Mouse (Mus musculus): ENCODE results near the gene Fam83f. TPM values are rescaled to one million over a fixed set of nuclear protein-coding genes. Genes with fewer than 3 reads are reported as not detected.

The Fam83f gene
- polyA plus RNA-seq, 1 experiment from 2014 or later: 6.3 TPM

DNA sequence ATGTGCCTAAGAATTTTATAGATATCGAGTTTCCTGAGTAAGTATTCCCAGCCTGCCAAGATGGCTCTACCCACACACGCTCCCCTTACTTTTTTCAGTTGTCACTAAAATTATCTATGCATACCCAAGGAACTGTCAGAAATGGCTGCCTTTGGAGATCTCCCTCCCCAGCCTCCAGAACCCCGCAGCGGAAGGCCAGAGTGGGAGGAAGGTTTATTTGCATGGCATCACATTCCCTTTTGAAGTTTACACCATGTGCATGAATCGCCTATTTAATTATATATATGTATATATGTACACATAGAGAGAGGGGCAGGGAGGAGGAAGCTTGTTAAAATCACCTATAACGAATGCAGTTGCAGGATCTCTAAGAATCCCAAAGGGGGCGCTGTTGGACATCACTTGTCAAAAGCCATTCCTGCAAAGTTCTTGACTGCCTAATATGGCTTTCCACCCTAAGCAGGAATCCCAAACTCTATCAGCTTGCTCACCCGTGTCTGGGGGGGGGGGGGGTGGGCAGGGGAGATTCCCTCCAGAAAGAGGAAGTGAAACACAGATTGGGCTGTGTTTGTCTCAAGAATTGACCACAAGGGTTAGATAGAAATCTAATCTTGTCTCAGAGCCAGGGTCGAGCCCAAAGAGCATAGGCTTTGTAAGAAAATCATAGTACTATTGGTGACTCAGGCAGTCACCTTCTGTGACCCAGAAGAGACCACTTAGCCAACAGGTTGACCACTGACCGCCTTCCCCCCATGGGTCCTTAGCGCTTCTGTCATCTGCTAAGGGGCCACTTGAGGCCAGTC is 37.1 kb upstream of the Fam83f start:
- Histone ChIP-seq H3K4me2 (ENCODE audit: low read length) (no peak overlapping the region), H3K27me3 (replicated peaks; ENCODE audit: control insufficient read depth, insufficient read depth, low read length) (no peaks in the 10 kb centered on the region), H3K27ac (ENCODE audit: low read depth) (no peak overlapping the region), H3K9me3 (ENCODE audit: control insufficient read depth, low read length) (no peaks in the 10 kb centered on the region), H3K4me1 (replicated peaks; ENCODE audit: control insufficient read depth, insufficient read depth, low read length) (0 out of 2 replicates have a peak, but pooled peaks cover 4% of the 10 kb centered on the region), H3K4me3 (ENCODE audit: low read depth, low read length) (no peak overlapping the region), H3K9ac (ENCODE audit: low read length) (no peak overlapping the region), H3K36me3 (ENCODE audit: control insufficient read depth, insufficient read depth, low read length) (no peaks in the 10 kb centered on the region)
- ATAC-seq (replicated peaks; ENCODE audit: low FRiP score, low TSS enrichment, low read depth) (no peak), DNase-seq (ENCODE audit: low spot score) (no peak)
- WGBS: 54% methylated on average over 11 of the region's 11 CpGs

GRCm38 (mm10) chr15:80636757-80637372 is 34.8 kb upstream of the Fam83f start:
- no peaks in the 10 kb centered on the region for H3K9me3 ChIP-seq (ENCODE audit: control insufficient read depth, low read length)
- H3K4me1 ChIP-seq (replicated peaks; ENCODE audit: control insufficient read depth, insufficient read depth, low read length): peaks cover 7% of the 10 kb centered on the region
- no peaks in the 10 kb centered on the region for H3K36me3 ChIP-seq (ENCODE audit: control insufficient read depth, insufficient read depth, low read length)
- DNase-seq (ENCODE audit: low spot score) (no peak), ATAC-seq (replicated peaks; ENCODE audit: low FRiP score, low TSS enrichment, low read depth) (no peak)
- 58% methylated on average over 13 of the region's 13 CpGs for WGBS
- H3K9ac ChIP-seq (ENCODE audit: low read length): no peak overlapping the region
- H3K27me3 ChIP-seq (replicated peaks; ENCODE audit: control insufficient read depth, insufficient read depth, low read length): no peaks in the 10 kb centered on the region
- H3K27ac ChIP-seq (ENCODE audit: low read depth): no peak overlapping the region
- H3K4me3 ChIP-seq (ENCODE audit: low read depth, low read length): no peak overlapping the region
- no peak overlapping the region for H3K4me2 ChIP-seq (ENCODE audit: low read length)

DNA sequence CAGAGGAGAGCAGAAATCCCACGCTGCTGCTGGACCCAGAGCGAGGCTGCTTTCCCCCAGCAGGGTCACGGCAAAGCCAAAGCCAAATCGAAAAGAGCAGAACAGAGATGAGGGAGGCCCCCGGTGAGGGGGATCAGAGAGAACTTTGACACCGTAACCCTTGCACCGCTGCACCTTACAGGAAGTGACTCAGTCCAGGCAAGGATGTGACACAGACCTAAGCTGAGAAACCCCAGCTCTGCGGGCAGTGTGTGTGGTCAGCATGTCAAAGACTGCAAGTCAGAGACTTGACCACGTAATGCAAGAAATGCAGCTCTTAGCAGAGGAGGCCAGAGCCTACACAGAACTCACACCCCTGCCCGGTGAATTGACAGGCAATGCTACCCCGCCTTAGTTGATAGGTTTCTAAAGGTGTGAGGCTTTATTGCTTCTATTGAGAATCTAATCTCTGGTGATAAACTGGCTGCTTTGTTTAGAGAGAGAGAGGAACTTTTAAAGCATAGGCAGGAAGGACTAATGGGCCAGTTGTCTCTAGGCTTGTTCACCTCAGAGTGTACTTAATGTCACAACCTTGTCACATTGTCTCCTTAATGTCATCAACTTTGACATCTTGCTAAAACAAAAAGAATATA is 32.5 kb upstream of the Fam83f start:
- Histone ChIP-seq H3K4me1 (replicated peaks; ENCODE audit: control insufficient read depth, insufficient read depth, low read length) (peaks cover 17% of the 10 kb centered on the region), H3K27me3 (replicated peaks; ENCODE audit: control insufficient read depth, insufficient read depth, low read length) (no peaks in the 10 kb centered on the region), H3K27ac (ENCODE audit: low read depth) (no peak overlapping the region), H3K9me3 (ENCODE audit: control insufficient read depth, low read length) (no peaks in the 10 kb centered on the region), H3K36me3 (ENCODE audit: control insufficient read depth, insufficient read depth, low read length) (no peaks in the 10 kb centered on the region), H3K4me3 (ENCODE audit: low read depth, low read length) (no peak overlapping the region), H3K9ac (ENCODE audit: low read length) (no peak overlapping the region), H3K4me2 (ENCODE audit: low read length) (no peak overlapping the region)
- WGBS: 20% methylated on average over 11 of the region's 11 CpGs
- ATAC-seq (replicated peaks; ENCODE audit: low FRiP score, low TSS enrichment, low read depth) (no peak), DNase-seq (ENCODE audit: low spot score) (no peak)

DNA sequence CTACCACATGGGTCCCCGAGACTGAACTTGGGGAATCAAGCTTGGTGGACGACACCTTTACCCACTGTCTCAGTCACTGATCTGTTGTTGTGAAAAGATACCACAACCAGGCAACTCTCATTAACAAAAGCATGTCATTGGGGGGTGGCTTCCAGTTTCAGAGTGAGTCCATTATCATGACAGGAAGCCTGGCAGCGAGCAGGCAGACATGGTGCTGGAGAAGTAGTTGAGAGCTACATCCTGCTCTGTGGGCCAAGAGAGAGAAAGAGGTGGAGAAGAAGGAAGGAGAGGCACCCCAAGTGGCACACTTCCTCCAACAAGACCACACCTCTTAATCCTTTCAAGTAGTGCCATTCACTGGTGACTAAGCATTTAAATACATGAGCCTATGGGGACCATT is 31.8 kb upstream of the Fam83f start:
- H3K9ac ChIP-seq (ENCODE audit: low read length): no peak overlapping the region
- no peaks in the 10 kb centered on the region for H3K9me3 ChIP-seq (ENCODE audit: control insufficient read depth, low read length)
- no peaks in the 10 kb centered on the region for H3K27me3 ChIP-seq (replicated peaks; ENCODE audit: control insufficient read depth, insufficient read depth, low read length)
- H3K4me1 ChIP-seq (replicated peaks; ENCODE audit: control insufficient read depth, insufficient read depth, low read length): peaks cover 17% of the 10 kb centered on the region
- H3K27ac ChIP-seq (ENCODE audit: low read depth): no peak overlapping the region
- no peak overlapping the region for H3K4me3 ChIP-seq (ENCODE audit: low read depth, low read length)
- H3K4me2 ChIP-seq (ENCODE audit: low read length): no peak overlapping the region
- 90% methylated on average over 3 of the region's 3 CpGs for WGBS
- DNase-seq (ENCODE audit: low spot score): no peak
- no peaks in the 10 kb centered on the region for H3K36me3 ChIP-seq (ENCODE audit: control insufficient read depth, insufficient read depth, low read length)
- no peak for ATAC-seq (replicated peaks; ENCODE audit: low FRiP score, low TSS enrichment, low read depth)

DNA sequence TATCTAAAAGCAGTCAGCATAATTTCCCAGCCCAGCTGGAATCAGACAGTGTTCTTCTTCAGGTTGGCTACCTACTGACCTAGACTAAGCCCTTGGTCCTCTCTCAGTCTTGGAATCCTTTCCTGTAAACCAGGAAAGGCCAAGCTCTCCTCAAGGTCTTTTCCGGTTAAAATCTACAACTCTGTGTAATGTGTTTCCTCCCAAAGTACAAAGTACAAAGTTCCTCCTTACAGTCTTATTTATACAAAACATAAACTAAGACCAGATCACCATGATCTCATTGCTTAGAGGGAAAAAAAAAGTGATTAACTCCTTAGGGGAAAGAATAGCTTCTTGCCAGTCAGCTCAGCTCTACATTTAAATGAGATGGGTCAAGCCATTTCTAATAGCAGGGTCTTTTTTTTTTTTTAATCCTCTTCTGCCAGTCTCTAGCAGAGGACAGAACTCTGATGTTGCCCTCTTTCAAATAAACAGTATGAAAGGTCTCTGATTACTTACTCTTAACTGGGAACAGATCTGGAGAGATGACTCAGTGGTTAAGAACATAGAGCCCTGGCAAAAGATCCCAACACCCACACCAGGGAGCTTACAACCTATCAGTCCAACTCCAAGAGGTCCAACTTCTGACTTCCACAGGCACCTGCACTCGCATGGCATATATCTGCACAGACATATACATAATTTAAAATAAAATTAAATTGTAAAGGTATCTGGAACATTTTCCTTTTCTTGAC is 29.8 kb upstream of the Fam83f start:
- H3K4me3 ChIP-seq (ENCODE audit: low read depth, low read length): no peak overlapping the region
- peaks cover 17% of the 10 kb centered on the region for H3K4me1 ChIP-seq (replicated peaks; ENCODE audit: control insufficient read depth, insufficient read depth, low read length)
- H3K9me3 ChIP-seq (ENCODE audit: control insufficient read depth, low read length): no peaks in the 10 kb centered on the region
- no peaks in the 10 kb centered on the region for H3K36me3 ChIP-seq (ENCODE audit: control insufficient read depth, insufficient read depth, low read length)
- no peak overlapping the region for H3K9ac ChIP-seq (ENCODE audit: low read length)
- H3K27ac ChIP-seq (ENCODE audit: low read depth): no peak overlapping the region
- WGBS: 48% methylated on average over 2 of the region's 2 CpGs
- H3K4me2 ChIP-seq (ENCODE audit: low read length): no peak overlapping the region
- H3K27me3 ChIP-seq (replicated peaks; ENCODE audit: control insufficient read depth, insufficient read depth, low read length): no peaks in the 10 kb centered on the region
- DNase-seq (ENCODE audit: low spot score) (no peak), ATAC-seq (replicated peaks; ENCODE audit: low FRiP score, low TSS enrichment, low read depth) (no peak)

DNA sequence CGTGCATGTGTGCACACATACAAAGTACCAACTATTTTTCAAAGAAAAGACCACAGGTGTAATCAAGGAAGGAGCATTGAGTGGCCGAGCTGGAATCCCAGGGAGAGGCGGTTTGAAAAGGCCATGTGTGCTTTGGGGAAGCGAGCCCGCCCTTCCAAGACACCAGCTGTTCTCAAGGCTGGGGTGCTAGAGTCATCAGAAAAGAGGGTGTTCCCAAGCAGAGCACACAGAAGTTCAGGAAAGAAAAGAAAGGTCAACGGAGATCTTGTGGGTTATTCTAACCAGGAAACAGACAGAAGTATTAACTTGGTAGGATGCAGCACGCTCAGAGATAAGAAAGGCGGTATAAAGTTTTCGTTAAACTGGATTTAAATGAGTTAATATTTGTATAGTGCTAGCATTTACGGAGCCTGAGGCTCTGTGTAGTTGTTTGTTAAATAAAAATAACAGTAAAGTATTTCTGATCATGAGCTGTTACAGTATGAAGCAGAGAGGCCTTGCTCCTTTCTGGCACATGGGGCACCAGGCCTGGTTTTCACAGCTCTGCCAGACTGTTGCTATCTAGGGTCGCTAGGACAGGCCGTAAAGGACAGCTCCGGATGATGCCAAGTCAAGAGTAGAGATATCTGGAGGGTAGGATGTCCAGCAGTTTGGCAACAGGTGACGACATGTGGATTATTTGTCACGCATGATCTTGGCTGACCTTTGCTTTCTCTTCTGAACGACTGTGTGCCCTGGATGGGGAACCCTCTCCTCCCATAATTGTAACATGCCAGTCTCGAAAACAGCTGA is 26.4 kb upstream of the Fam83f start:
- no peak overlapping the region for H3K27ac ChIP-seq (ENCODE audit: low read depth)
- peaks cover 17% of the 10 kb centered on the region for H3K4me1 ChIP-seq (replicated peaks; ENCODE audit: control insufficient read depth, insufficient read depth, low read length)
- ATAC-seq (replicated peaks; ENCODE audit: low FRiP score, low TSS enrichment, low read depth) (no peak), DNase-seq (ENCODE audit: low spot score) (no peak)
- no peak overlapping the region for H3K4me2 ChIP-seq (ENCODE audit: low read length)
- WGBS: 80% methylated on average over 17 of the region's 17 CpGs
- H3K9me3 ChIP-seq (ENCODE audit: control insufficient read depth, low read length): no peaks in the 10 kb centered on the region
- no peaks in the 10 kb centered on the region for H3K36me3 ChIP-seq (ENCODE audit: control insufficient read depth, insufficient read depth, low read length)
- no peak overlapping the region for H3K4me3 ChIP-seq (ENCODE audit: low read depth, low read length)
- no peak overlapping the region for H3K9ac ChIP-seq (ENCODE audit: low read length)
- no peaks in the 10 kb centered on the region for H3K27me3 ChIP-seq (replicated peaks; ENCODE audit: control insufficient read depth, insufficient read depth, low read length)

- Histone ChIP-seq H3K4me3 (ENCODE audit: low read depth, low read length) (no peak overlapping the region), H3K4me2 (ENCODE audit: low read length) (no peak overlapping the region), H3K9ac (ENCODE audit: low read length) (no peak overlapping the region), H3K4me1 (replicated peaks; ENCODE audit: control insufficient read depth, insufficient read depth, low read length) (no peaks in the 10 kb centered on the region), H3K27me3 (replicated peaks; ENCODE audit: control insufficient read depth, insufficient read depth, low read length) (no peaks in the 10 kb centered on the region), H3K9me3 (ENCODE audit: control insufficient read depth, low read length) (no peaks in the 10 kb centered on the region), H3K36me3 (ENCODE audit: control insufficient read depth, insufficient read depth, low read length) (no peaks in the 10 kb centered on the region), H3K27ac (ENCODE audit: low read depth) (no peak overlapping the region)
- no peak for DNase-seq (ENCODE audit: low spot score)
- ATAC-seq (replicated peaks; ENCODE audit: low FRiP score, low TSS enrichment, low read depth): no peak
- 74% methylated on average over 15 of the region's 15 CpGs for WGBS
These were observed 22.6 kb upstream of the Fam83f start for GRCm38 (mm10) chr15:80648977-80649606.
